Mouse (Mus musculus): ENCODE measurements around the gene Phf3.

DNA sequence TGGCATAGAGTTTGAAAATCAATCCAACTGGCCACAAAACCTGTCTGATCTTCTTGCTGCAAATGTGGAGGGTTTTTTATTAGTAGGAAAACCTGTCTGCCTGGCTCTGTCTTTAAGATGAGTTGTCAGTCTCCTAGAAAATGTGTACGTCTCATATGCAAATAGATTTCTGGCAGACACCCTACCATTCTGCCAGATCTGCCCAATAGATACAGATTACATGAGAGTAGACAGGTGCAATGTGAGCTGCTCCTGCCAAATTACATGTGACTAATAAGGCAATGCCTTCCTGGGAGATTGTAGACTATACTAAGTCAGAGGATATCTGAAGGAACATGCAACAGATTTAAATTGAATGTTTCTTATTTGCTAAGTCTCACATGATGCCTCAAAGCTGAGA lies 83.5 kb downstream of the Phf3 start:
- no peak for TF ChIP-seq CTCF (IDR thresholded peaks at IDR 0.05; ENCODE audit: borderline replicate concordance, insufficient read depth, low read length)
- TF ChIP-seq POLR2A (IDR thresholded peaks at IDR 0.05; ENCODE audit: low read depth, low read length): no peak
